Mouse (Mus musculus) stomach, postnatal 0 days (tissue): ENCODE data around the gene Limd1.

Source experiments
- CTCF ChIP-seq: IDR thresholded peaks from 2 replicates; pipeline ENCODE4 v1.5.1; 2016; ENCODE audit warnings: antibody characterized with exemption, low read depth, mild to moderate bottlenecking, moderate library complexity
- EP300 ChIP-seq: optimal IDR thresholded peaks from 2 replicates; pipeline ENCODE3; 2016; ENCODE audit warnings: antibody characterized with exemption

GRCm38 (mm10) chr9:123516641-123517385 lies 38.3 kb downstream of the Limd1 start:
- TF ChIP-seq CTCF = no peak
- no peak for TF ChIP-seq EP300
